Mouse (Mus musculus) macrophage (primary cell): ENCODE results near the gene Arhgap21. TPM values are rescaled to one million over a fixed set of nuclear protein-coding genes. Genes with fewer than 3 reads are reported as not detected.

ENCODE experiments used
- H3K27ac ChIP-seq: fragments of 350-480 bp; formaldehyde crosslinking; 2 replicates; pipeline ENCODE4 v1.9.0; 2021
- H3K36me3 ChIP-seq: fragments of 350-480 bp; formaldehyde crosslinking; 2 replicates; pipeline ENCODE4 v1.9.0; 2021; ENCODE audit errors: inconsistent target
- H3K4me3 ChIP-seq: fragments of 350-480 bp; formaldehyde crosslinking; 2 replicates; pipeline ENCODE4 v1.9.0; 2021; ENCODE audit errors: inconsistent target
- H3K79me2 ChIP-seq: fragments of 350-480 bp; formaldehyde crosslinking; 2 replicates; pipeline ENCODE4 v1.9.0; 2021; ENCODE audit errors: inconsistent target
- WGBS: methylation state at CpG from one replicate; pipeline ENCODE4 v1.1.7; 2026; ENCODE audit warnings: inconsistent platforms; ENCODE audit not compliant: missing documents; 5-methylcytosine and 5-hydroxymethylcytosine counted together
- polyA plus RNA-seq: library from polyadenylated mRNA; stranded (reverse); fragments of 250-400 nt; gene quantifications from 3 replicates; pipeline ENCODE4 v1.2.4, GENCODE M21; 2018; ENCODE audit warnings: inconsistent platforms

Arhgap21 gene
- polyA plus RNA-seq, 1 experiment from 2014 or later = 22.5 TPM

DNA sequence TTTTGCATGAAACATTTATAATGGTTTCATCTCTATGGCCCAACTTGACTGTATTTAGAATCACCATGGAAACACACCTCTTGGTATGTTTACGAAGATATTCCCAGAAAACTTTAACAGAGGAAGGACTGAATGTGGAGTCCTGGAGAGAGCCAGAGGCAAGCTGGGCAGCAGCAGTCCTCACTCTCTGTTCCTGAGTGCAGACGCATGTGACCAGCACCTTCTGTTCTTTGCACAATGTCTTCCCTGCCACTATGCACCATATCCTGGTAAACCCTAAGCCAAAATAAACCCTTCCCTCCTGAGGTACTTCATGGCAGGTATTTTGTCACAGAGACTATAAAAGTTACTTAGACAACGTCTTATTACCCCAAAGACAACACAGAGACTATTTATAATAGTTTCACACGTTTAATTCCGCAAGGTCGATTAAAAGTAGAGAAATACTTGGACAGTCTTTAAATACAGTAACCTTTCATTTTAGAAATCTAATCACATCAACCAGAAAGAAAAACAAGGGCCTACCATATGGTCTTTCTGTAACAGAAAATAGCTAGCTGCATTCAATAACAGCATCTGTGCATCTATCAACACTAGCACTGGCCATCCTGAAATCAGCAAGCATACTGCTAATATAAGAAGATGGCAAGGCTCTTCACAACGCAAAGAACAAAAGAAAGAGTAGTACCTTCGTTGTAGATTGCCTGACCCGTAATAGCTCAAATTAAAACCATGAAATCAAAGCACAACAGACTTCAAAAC, 8.6 kb downstream of the Arhgap21 start:
- peaks cover 98% of the 10 kb centered on the region for H3K79me2 ChIP-seq
- WGBS = 95% methylated on average over 9 of the region's 9 CpGs

DNA sequence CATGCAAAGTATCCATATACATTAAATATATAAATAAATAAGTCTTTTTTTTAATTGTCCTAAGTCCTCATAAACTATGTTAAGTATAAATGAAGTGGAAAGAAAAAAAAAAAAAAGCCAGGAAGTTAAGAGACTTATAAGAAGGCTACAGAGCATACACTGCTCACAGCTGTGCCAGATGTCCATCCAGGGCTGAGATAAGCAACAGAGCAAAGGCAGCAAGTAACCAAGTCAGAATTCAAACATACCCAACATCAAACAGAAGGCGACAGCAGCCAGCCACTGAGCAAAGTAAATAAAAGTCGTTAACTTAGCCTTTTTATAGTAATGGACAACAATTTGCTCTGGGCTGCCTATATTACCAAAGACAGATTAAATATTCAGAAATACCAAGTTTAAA, 9.6 kb downstream of the Arhgap21 start:
- no peaks in the 10 kb centered on the region for H3K36me3 ChIP-seq
- peaks cover 98% of the 10 kb centered on the region for H3K79me2 ChIP-seq
- no peak overlapping the region for H3K27ac ChIP-seq
- 93% methylated on average over 2 of the region's 2 CpGs for WGBS
- no peak overlapping the region for H3K4me3 ChIP-seq

More for the DNA sequence above, 8.6 kb downstream of the Arhgap21 start:
- Histone ChIP-seq H3K4me3 (no peak overlapping the region), H3K36me3 (no peaks in the 10 kb centered on the region), H3K27ac (no peak overlapping the region)

DNA sequence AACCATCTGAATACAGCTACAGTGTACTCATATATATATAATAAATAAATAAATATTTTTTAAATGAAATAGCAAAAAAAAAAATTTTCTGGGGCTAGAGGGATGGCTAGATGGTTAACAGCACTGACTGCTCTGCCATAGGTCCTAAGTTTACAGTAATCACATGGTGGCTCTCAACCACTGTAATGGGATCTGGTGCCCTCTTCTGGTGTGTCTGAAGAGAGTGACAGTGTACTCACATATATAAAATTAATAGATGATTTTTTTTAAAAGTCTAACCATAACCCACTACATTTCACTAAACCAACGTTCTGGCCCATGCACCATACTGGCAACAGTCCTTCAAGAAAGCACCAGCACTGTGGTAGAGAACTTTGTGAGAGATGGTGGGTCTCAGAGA, 10.7 kb downstream of the Arhgap21 start:
- no peak overlapping the region for H3K4me3 ChIP-seq
- no peak overlapping the region for H3K27ac ChIP-seq
- no peaks in the 10 kb centered on the region for H3K36me3 ChIP-seq
- WGBS = 83% methylated on average over 1 of the region's 1 CpGs
- peaks cover 98% of the 10 kb centered on the region for H3K79me2 ChIP-seq

DNA sequence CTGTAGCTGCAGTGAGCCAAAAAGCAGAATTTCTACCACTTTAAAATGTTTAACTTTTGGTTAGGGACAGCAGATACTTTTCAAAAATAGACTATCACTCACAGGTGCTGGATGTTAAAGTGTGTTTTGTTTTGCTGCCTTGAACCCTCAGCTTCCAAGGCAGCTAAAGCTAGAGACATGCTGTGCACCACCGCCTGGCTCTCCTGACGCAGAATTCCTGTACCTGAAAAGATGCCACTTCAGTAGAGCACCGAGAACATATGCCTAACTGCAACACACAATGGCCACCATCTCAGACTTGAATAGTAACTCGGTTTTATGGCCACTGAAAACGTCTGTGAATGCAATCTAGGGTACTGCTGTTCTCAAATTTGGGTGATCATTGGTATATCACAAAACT, 12.0 kb downstream of the Arhgap21 start:
- Histone ChIP-seq H3K36me3 (no peaks in the 10 kb centered on the region), H3K27ac (no peak overlapping the region), H3K79me2 (peaks cover 99% of the 10 kb centered on the region), H3K4me3 (no peak overlapping the region)
- WGBS = 98% methylated on average over 5 of the region's 5 CpGs

DNA sequence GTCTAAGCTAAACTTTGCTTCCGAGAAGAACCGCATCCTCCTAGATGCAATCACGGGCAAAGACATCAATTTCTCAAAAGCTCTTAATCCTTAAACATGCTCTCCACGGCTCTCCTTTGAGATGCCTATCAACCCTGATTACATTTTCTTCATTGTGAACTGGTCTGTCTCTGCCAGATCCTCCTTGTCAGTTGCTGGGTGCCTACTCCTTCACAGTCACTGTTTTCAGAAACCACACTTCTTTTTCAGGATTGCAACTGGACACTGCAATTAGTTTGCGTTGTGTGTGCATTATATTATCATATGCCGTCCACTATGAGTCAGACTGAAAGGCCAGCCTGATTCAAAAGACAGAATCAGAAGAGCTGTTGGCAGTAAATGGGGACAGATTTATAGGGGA, 12.7 kb downstream of the Arhgap21 start:
- Histone ChIP-seq H3K27ac (no peak overlapping the region), H3K79me2 (peaks cover 100% of the 10 kb centered on the region), H3K4me3 (no peak overlapping the region), H3K36me3 (no peaks in the 10 kb centered on the region)
- WGBS = 94% methylated on average over 6 of the region's 6 CpGs

DNA sequence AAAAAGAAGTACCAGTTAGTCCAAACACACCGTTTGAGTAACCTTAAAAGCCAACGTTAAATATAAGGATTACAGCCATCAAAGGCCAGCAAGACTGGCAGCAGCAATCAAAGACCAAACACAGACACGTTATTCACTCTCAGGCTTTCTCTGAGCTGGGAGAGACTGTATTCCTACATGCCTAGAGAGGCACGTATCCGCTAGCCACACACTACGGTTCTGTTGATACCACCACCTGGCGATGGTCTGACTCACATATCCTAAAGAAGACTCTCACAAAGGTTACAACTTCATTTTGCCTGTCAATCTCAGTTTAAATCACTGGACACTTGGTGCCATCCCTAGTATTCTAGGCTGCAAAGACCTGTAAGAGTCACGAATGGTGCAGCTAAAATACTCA, 13.3 kb downstream of the Arhgap21 start:
- H3K4me3 ChIP-seq = no peak overlapping the region
- WGBS = 95% methylated on average over 8 of the region's 8 CpGs
- H3K27ac ChIP-seq = no peak overlapping the region
- no peaks in the 10 kb centered on the region for H3K36me3 ChIP-seq
- H3K79me2 ChIP-seq = peaks cover 100% of the 10 kb centered on the region

DNA sequence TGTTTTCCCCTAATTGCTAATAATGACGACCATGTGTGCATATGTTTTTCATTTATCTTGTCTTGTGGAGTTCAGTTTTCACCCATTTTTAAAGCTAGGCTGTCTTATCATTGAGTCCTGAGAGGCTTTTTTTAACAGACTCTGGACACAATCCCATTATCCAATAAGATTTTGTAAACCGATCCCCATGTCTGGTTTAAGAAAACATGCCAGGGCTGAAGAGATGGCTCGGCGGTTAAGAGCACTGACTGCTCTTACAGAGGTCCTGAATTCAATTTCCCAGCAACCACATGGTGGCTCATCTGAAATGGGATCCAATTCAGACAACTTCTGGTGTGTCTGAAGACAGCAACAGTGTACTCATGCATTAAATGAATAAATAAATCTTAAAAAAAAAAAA, 16.0 kb downstream of the Arhgap21 start:
- no peak overlapping the region for H3K4me3 ChIP-seq
- WGBS = 97% methylated on average over 4 of the region's 4 CpGs
- H3K36me3 ChIP-seq = no peaks in the 10 kb centered on the region
- H3K79me2 ChIP-seq = peaks cover 100% of the 10 kb centered on the region
- H3K27ac ChIP-seq = no peak overlapping the region

DNA sequence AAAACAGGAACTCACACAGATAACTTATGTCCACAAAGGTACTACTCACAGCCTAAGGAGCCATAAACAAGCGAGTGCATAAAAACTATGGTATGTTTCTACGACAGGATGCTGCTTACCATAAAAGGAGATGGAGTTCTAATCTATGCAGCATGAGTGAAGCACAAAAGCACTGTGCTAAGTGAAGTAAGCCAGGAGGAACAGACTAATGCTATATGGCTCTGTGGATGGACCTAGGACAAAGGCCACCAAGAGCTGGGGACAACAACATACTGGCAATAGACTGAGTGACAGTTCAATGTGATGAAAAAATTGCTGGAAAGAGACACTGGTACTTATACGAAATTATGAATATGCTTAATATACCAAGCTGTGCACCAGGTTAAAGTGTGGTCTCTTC, 19.5 kb downstream of the Arhgap21 start:
- WGBS = 90% methylated on average over 3 of the region's 3 CpGs
- H3K36me3 ChIP-seq = no peaks in the 10 kb centered on the region
- no peak overlapping the region for H3K27ac ChIP-seq
- H3K79me2 ChIP-seq = peaks cover 100% of the 10 kb centered on the region
- H3K4me3 ChIP-seq = no peak overlapping the region

DNA sequence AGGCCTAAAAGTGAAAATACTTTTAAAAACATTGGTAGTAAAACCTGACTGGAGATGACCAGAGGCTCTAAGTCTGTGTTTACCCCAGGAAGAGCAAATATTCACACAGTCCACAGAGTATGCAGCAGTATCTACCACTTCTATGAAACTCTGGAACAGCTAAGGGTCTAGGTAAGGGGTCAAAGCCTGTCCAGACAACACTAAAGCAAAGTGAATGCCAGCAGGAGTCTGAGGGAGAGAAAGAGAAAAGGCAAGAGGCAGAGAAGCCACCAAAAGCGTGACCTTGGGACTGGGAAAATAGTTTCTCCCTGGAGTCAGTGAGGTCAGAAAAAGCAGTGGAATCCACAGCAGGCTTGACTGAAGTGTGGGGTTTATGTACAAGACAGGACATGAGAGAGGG, 21.6 kb downstream of the Arhgap21 start:
- H3K36me3 ChIP-seq = no peaks in the 10 kb centered on the region
- WGBS = 100% methylated on average over 1 of the region's 1 CpGs
- H3K79me2 ChIP-seq = peaks cover 94% of the 10 kb centered on the region
- H3K4me3 ChIP-seq = no peak overlapping the region
- H3K27ac ChIP-seq = no peak overlapping the region

DNA sequence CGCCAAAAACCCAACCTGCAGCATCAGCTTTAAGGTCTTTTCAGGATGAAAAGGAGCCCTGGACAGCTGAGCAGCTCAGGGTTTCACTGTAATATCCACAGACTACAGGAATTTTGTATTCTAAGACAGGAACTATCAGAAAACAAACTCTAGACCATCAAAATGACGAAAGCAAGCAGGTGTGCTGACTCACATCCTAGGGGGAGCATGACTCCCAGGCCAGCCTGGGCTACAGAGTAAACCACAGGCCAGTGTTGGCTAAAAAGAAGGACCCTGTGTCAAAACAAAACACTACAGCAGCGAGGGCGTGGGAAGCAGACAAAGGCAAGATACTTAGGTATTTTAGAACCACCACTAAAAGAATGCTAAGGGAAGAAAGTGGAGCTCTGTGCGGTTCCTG, 23.1 kb downstream of the Arhgap21 start:
- 81% methylated on average over 5 of the region's 5 CpGs for WGBS
- Histone ChIP-seq H3K4me3 (no peak overlapping the region), H3K79me2 (peaks cover 94% of the 10 kb centered on the region), H3K27ac (no peak overlapping the region), H3K36me3 (no peaks in the 10 kb centered on the region)

DNA sequence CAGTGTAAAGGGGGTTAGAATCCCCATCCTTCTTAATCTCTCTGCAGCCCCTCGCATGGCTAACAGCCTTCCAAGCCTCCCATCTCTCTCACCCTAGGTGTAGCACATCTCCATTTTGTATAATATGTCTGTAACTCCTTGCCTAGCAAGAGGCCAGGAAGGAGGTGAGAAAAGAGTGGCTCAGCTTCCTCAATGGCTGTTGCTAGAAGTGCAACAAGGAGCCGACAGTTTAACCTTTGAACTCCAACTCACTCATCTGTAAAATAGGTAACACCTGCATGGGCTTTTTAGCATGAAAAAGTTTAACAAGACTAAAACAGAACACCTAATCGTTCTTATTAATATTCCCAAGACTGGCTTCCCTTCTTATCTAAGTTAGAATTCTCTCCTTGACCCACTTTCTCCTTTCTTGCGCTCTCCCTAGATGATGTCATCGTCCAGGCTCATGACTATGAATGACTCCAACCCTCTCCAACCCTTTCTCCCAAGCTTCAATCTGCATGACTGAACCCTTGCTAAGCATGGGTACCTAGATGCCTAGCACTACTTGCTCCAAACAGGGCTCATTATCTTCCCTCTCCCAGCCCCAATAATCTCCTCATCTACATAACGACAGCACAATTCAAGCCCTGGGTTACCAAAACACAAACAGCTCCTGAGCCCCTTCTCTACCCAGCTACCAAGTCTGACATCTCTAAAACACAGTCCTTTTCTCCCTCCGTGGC, 24.8 kb downstream of the Arhgap21 start:
- 95% methylated on average over 7 of the region's 7 CpGs for WGBS

DNA sequence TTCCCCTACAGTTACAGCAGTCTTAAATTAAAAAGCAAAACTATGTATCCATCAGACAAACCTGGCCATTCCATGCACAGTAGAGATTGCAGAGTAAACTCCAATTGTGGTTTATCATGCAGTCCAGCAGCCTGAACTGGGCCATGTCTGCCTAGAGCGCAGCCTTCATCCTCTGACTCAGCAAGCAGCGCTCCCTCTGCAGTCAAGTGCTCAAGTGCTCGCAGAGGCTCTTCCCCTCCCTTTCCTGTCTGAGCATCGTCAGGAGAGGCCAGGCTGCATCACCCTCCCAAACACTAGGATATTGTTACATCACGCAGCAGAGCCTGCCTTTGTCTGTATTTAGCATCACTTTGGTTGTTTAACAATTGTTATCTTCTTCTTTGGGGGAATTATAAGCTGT, 25.5 kb downstream of the Arhgap21 start:
- Histone ChIP-seq H3K4me3 (no peak overlapping the region), H3K79me2 (peaks cover 94% of the 10 kb centered on the region), H3K36me3 (no peaks in the 10 kb centered on the region), H3K27ac (no peak overlapping the region; the same call in 1 of the 2 replicates)
- WGBS = 13% methylated on average over 5 of the region's 5 CpGs

More for the DNA sequence above, 24.8 kb downstream of the Arhgap21 start:
- H3K27ac ChIP-seq = no peak overlapping the region
- no peak overlapping the region for H3K4me3 ChIP-seq
- H3K36me3 ChIP-seq = no peaks in the 10 kb centered on the region
- H3K79me2 ChIP-seq = peaks cover 94% of the 10 kb centered on the region

DNA sequence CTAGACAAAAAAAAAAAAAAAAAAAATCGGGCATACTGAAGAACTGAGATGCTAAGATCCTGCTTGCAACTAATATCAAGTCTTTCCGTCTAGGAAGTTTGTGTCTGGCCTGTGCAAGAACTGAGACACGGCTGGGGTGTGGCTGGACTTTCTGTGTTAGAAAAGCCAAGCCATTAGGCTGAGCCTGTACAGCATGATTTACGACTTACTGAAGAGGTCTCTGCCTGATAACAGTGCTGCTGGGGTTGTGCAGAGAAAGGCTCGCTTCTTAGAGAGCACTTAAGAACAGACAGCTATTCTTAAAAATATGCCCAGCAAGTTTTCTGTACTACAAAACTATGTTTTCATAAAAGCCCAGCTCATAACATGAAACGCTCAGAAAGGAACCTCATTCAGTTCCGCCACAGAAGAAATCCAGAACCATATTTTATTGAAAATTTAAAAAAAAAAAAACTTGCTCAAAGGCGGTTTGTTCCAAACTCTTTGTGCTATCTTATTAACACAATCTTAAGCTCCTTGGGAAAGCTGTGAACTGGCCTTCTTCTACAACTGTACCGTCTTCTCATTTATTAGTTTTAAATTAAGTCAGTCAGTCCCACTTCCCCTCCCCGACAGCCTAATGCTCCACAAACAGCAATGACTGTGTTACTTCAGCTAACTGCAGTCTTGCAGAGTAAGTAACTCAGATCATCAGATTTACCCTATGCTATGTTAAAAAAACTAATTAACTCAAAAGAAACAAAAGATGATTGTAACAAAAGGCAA, 26.1 kb downstream of the Arhgap21 start:
- Histone ChIP-seq H3K4me3 (no peak overlapping the region), H3K36me3 (no peaks in the 10 kb centered on the region), H3K27ac (no peak overlapping the region; the same call in 1 of the 2 replicates), H3K79me2 (peaks cover 94% of the 10 kb centered on the region)
- 68% methylated on average over 10 of the region's 10 CpGs for WGBS

DNA sequence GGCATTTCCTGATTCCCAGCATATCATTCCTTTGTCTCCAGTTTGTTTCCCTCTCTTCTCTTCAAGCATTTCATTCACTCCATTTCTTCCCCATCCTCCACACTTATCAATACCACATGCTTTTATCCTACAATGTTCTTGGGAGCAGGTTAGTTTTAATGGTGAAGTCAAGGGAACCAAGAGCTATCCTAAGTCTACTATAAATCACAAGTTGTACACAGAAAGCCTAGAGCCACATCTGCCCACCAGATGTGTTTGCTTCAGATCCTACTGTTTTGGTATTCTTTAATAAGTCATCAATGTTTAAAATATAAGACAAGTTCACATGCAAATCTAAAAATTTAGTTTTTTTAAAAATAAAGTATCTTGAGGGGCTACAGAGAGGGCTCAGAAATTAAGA, 27.6 kb downstream of the Arhgap21 start:
- no peak overlapping the region for H3K27ac ChIP-seq
- no peak overlapping the region for H3K4me3 ChIP-seq
- peaks cover 94% of the 10 kb centered on the region for H3K79me2 ChIP-seq
- no peaks in the 10 kb centered on the region for H3K36me3 ChIP-seq

DNA sequence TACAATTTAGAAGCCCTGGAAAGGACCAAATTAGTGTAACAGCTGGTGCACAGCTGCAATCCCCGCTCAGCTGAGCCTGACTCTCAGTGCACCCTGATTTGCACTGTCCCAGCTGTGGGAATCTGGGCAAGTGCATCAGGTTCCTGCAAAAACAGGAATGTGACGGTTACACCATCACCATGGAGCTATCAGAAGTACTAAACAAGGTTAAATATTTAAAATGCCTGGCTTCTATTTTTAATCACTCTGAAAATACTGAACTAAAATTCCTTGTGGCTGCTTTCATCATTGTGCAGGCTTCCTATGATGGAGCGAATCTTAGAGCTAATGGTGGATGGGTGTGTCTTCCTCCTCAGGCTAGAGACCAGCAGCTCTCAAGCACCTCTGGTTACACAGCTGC, 29.3 kb downstream of the Arhgap21 start:
- H3K27ac ChIP-seq = no peak overlapping the region
- 89% methylated on average over 3 of the region's 3 CpGs for WGBS
- H3K79me2 ChIP-seq = peaks cover 94% of the 10 kb centered on the region
- H3K36me3 ChIP-seq = no peaks in the 10 kb centered on the region
- no peak overlapping the region for H3K4me3 ChIP-seq
